Mouse (Mus musculus) spleen, adult 2 months (tissue): ENCODE results near the gene Rnf167. TPM values are rescaled to one million over a fixed set of nuclear protein-coding genes. Genes with fewer than 3 reads are reported as not detected.
A peak's percentile ranks its signal among the peaks of the same experiment; 100 is the strongest.

Experiments
- DNase-seq, 2 experiments: peaks; one replicate each; pipeline versions ENCODE4 v3.0.0 to v3.0.0-alpha.2; 2012 to 2021; ENCODE audit warnings: low spot score in 2 of 2, low read depth in 1 of 2
- H3K27ac ChIP-seq: fragments of 200-500 bp; 2 replicates; pipeline ENCODE4 v1.5.1; 2012; ENCODE audit warnings: low read length, inconsistent platforms; ENCODE audit not compliant: insufficient read depth
- H3K27me3 ChIP-seq: fragments of 200-500 bp; 2 replicates; pipeline ENCODE4 v1.6.1; 2012; ENCODE audit warnings: mild to moderate bottlenecking, moderate library complexity, low read length, inconsistent platforms; ENCODE audit not compliant: control insufficient read depth, insufficient read depth
- H3K36me3 ChIP-seq: fragments of 200-500 bp; 2 replicates; pipeline ENCODE4 v1.6.1; 2012; ENCODE audit warnings: mild to moderate bottlenecking, low read length, inconsistent platforms; ENCODE audit not compliant: control insufficient read depth, insufficient read depth
- H3K4me1 ChIP-seq: fragments of 200-500 bp; 2 replicates; pipeline ENCODE4 v1.6.1; 2011; ENCODE audit warnings: inconsistent platforms; ENCODE audit not compliant: control insufficient read depth, insufficient read depth, insufficient read length
- H3K4me3 ChIP-seq: fragments of 200-500 bp; 2 replicates; pipeline ENCODE4 v1.5.1; 2011; ENCODE audit warnings: mild to moderate bottlenecking, inconsistent platforms; ENCODE audit not compliant: insufficient read depth, insufficient read length; ENCODE audit errors: extremely low read depth
- CTCF ChIP-seq: fragments of 200-500 bp; IDR thresholded peaks from 2 replicates; pipeline ENCODE4 v1.5.1; 2011; ENCODE audit warnings: mild to moderate bottlenecking, inconsistent platforms; ENCODE audit not compliant: insufficient read depth, insufficient read length, insufficient replicate concordance; ENCODE audit errors: extremely low read depth
- POLR2A ChIP-seq: fragments of 200-500 bp; IDR thresholded peaks from 2 replicates; pipeline ENCODE4 v1.6.1; 2011; ENCODE audit warnings: low read depth, low read length, inconsistent platforms
- WGBS: fragments of 180-500 bp; shearing (Covaris S2); methylation state at CpG from one replicate; pipeline ENCODE4 v1.1.7; 2018; 5-methylcytosine and 5-hydroxymethylcytosine counted together
- polyA plus RNA-seq: library from polyadenylated mRNA; depleted of rRNA; stranded (reverse); fragments of >200 nt; gene quantifications from 2 replicates; pipeline ENCODE4 v1.2.3, GENCODE M21; 2012

Gene Rnf167
- polyA plus RNA-seq, 1 experiment: 137 TPM

GRCm38 (mm10) chr11:70666687-70667086 is 19.7 kb downstream of the Rnf167 start:
- Histone ChIP-seq H3K27ac (no peak overlapping the region), H3K4me1 (peaks cover 9% of the 10 kb centered on the region; the same call in 1 of the 2 replicates), H3K36me3 (peaks cover 20% of the 10 kb centered on the region), H3K4me3 (no peak overlapping the region), H3K27me3 (no peaks in the 10 kb centered on the region)
- DNase-seq: no peak
- no peak for TF ChIP-seq CTCF
- TF ChIP-seq POLR2A: no peak
- WGBS: 96% methylated on average over 8 of the region's 8 CpGs

GRCm38 (mm10) chr11:70667271-70668150 is 20.5 kb downstream of the Rnf167 start:
- no peak for TF ChIP-seq CTCF
- TF ChIP-seq POLR2A: no peak
- Histone ChIP-seq H3K27ac (no peak overlapping the region), H3K27me3 (no peaks in the 10 kb centered on the region), H3K4me1 (peaks cover 9% of the 10 kb centered on the region; the same call in 1 of the 2 replicates), H3K4me3 (no peak overlapping the region), H3K36me3 (peaks cover 20% of the 10 kb centered on the region)
- whole genome bisulfite sequencing: 82% methylated on average over 14 of the region's 14 CpGs
- DNase-seq: no peak

GRCm38 (mm10) chr11:70668335-70668770 is 21.3 kb downstream of the Rnf167 start:
- 2% methylated on average over 15 of the region's 15 CpGs for WGBS
- peaks cover 14% of the 10 kb centered on the region for H3K36me3 ChIP-seq
- DNase-seq: no peak

GRCm38 (mm10) chr11:70668771-70669505 is 21.9 kb downstream of the Rnf167 start, which contains the start of gene Spag7:
Gene Spag7, minus strand, starts transcription at chr11:70669416.
- Histone ChIP-seq H3K4me3 (peak within 1 kb of the TSS; percentile 85), H3K36me3 (peaks cover 12% of the 10 kb centered on the region), H3K27me3 (no peaks in the 10 kb centered on the region), H3K4me1 (peaks cover 9% of the 10 kb centered on the region; the same call in 1 of the 2 replicates), H3K27ac (peak within 1 kb of the TSS; percentile 97)
- TF ChIP-seq POLR2A: no peak; the same call in none of the 2 replicates
- TF ChIP-seq CTCF: no peak
- under 1% methylated on average over 44 of the region's 44 CpGs for WGBS
- peak; percentile 97 to 98 for DNase-seq

More at GRCm38 (mm10) chr11:70668335-70668770, 21.3 kb downstream of the Rnf167 start:
- peak overlapping the region; percentile 77 for H3K27ac ChIP-seq
- H3K4me1 ChIP-seq: peaks cover 9% of the 10 kb centered on the region; the same call in 1 of the 2 replicates
- peak overlapping the region; percentile 63 for H3K4me3 ChIP-seq
- TF ChIP-seq CTCF: no peak
- no peak for TF ChIP-seq POLR2A
- no peaks in the 10 kb centered on the region for H3K27me3 ChIP-seq

- TF ChIP-seq CTCF: peak; percentile 55
- 0 out of 2 replicates have a peak, but pooled peaks have one; percentile 12 for TF ChIP-seq POLR2A
- peaks cover 9% of the 10 kb centered on the region; the same call in 1 of the 2 replicates for H3K4me1 ChIP-seq
- peak overlapping the region; percentile 97 for H3K27ac ChIP-seq
- peak; percentile 73 to 87 for DNase-seq
- peak overlapping the region; percentile 85 for H3K4me3 ChIP-seq
- WGBS: under 1% methylated on average over 31 of the region's 31 CpGs
- H3K36me3 ChIP-seq: peaks cover 11% of the 10 kb centered on the region
- no peaks in the 10 kb centered on the region for H3K27me3 ChIP-seq
Measured at GRCm38 (mm10) chr11:70669582-70670345, 22.7 kb downstream of the Rnf167 start.

GRCm38 (mm10) chr11:70670483-70670882 is 23.4 kb downstream of the Rnf167 start:
- H3K4me1 ChIP-seq: peaks cover 9% of the 10 kb centered on the region; the same call in 1 of the 2 replicates
- no peak overlapping the region for H3K4me3 ChIP-seq
- peaks cover 11% of the 10 kb centered on the region for H3K36me3 ChIP-seq
- 74% methylated on average over 14 of the region's 14 CpGs for WGBS
- H3K27ac ChIP-seq: peak overlapping the region; percentile 97; the same call in 1 of the 2 replicates
- no peaks in the 10 kb centered on the region for H3K27me3 ChIP-seq
- TF ChIP-seq POLR2A (no peak), CTCF (no peak)
- DNase-seq: no peak
